Mouse (Mus musculus) G1E (cell line): ENCODE data around the gene Zmat5.

Source experiments
- CTCF ChIP-seq: IDR thresholded peaks from 2 replicates; pipeline ENCODE4 v1.5.1; 2012; ENCODE audit warnings: low read depth, low read length, inconsistent platforms, mixed read lengths
- GATA1 ChIP-seq: IDR thresholded peaks from 2 replicates; pipeline ENCODE4 v1.6.1; 2012; ENCODE audit warnings: borderline replicate concordance, low read length, inconsistent platforms, mixed read lengths
- POLR2AphosphoS5 ChIP-seq: IDR thresholded peaks from 2 replicates; pipeline ENCODE4 v1.6.1; 2012; ENCODE audit warnings: low read depth, low read length, inconsistent platforms; ENCODE audit not compliant: insufficient replicate concordance
- TAL1 ChIP-seq: conservative IDR thresholded peaks from 2 replicates; pipeline ENCODE4 v1.6.1; 2012; ENCODE audit warnings: low read depth, low read length, inconsistent platforms, mixed read lengths

- TF ChIP-seq GATA1: no peak
- no peak for TF ChIP-seq CTCF
- TF ChIP-seq TAL1: no peak
- TF ChIP-seq POLR2AphosphoS5: no peak
Observed at GRCm38 (mm10) chr11:4675126-4675562, 29.3 kb upstream of the Zmat5 start.
